Mouse (Mus musculus) thymus, adult 2 months (tissue): ENCODE data around the gene Sox1.

Experiments used
- CTCF ChIP-seq: fragments of 200-500 bp; IDR thresholded peaks from 2 replicates; pipeline ENCODE4 v1.5.1; 2012; ENCODE audit warnings: mild to moderate bottlenecking, control low read depth, low read length, moderate library complexity, borderline replicate concordance; ENCODE audit not compliant: control insufficient read depth, poor library complexity, insufficient read depth; ENCODE audit errors: extremely low read depth
- POLR2A ChIP-seq: fragments of 200-500 bp; IDR thresholded peaks from 2 replicates; pipeline ENCODE4 v1.6.1; 2012; ENCODE audit warnings: mild to moderate bottlenecking, low read length, control low read depth, moderate library complexity; ENCODE audit not compliant: control insufficient read depth, poor library complexity, insufficient read depth; ENCODE audit errors: extremely low read depth

GRCm38 (mm10) chr8:12398011-12398945 lies 3.2 kb downstream of the Sox1 start:
- TF ChIP-seq POLR2A (no peak), CTCF (no peak)
